Mouse (Mus musculus) E14TG2a.4 (cell line): ENCODE measurements at regions not wholly inside any gene's neighbourhood (a gene's known extent, or its start where the extent isn't known, plus 50 kb on each side); places are given as distances from the start of the nearest gene placed in this dataset.

Source experiments
- CTCF ChIP-seq: conservative IDR thresholded peaks from 2 replicates; pipeline ENCODE4 v1.5.1; 2014; ENCODE audit warnings: low read length
- NANOG ChIP-seq: IDR thresholded peaks from 2 replicates; pipeline ENCODE4 v1.6.1; 2014; ENCODE audit warnings: borderline replicate concordance, low read length, mixed read lengths
- POU5F1 ChIP-seq: IDR thresholded peaks from 2 replicates; pipeline ENCODE4 v1.6.1; 2014; ENCODE audit warnings: low read length, borderline replicate concordance

- TF ChIP-seq CTCF (no peak), POU5F1 (no peak), NANOG (no peak)
These were observed 84.4 kb upstream of the Cd93 start for GRCm38 (mm10) chr2:148527755-148528154.
